In the genomic region with DNA sequence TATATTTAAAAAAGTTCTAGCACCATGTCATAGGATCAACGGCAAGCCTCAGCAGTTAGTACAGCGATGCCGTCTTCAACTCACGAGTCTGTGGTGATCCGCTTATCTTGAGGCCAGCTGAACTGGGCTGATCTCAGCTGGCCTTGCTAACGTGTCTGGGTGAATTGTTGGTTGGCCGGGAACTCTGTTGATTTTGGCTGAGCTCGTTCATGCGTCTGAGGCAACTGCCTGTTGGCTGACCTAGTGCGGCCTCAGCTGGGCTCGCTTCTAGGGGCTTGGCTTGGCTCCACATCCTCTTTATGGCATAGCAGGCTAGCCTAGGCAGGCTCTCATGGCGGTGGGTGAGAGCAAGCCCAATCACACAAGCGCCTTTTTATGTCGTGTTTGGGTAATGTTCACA, we compare ENCODE assay signal across 8 mouse cellular contexts. TPM values are rescaled to one million over a fixed set of nuclear protein-coding genes. Genes with fewer than 3 reads are reported as not detected.
DNase-seq lines count a peak whose midpoint lies in the region.

No protein-coding gene starts in this region.

- intact Hi-C loops in heart, postnatal 25 days (cut with DNase I), result no loop called here
- intact Hi-C loops in left cerebral cortex, postnatal 25 days (cut with DNase I), result no loop called here

- peak; percentile 41 to 47 for DNase-seq in right cerebral cortex, postnatal 10 days (ENCODE audit: low spot score in 2 of 2)
- DNase-seq in right cerebral cortex, postnatal 25 days, result no peak
- peak; percentile 81 to 85 for DNase-seq in cerebellum, postnatal 14 days
- peak; percentile 79 for DNase-seq in heart, postnatal 25 days (ENCODE audit: low spot score)
- DNase-seq in lung, postnatal 10 days, result peak; percentile 88
- DNase-seq in left cerebral cortex, postnatal 25 days (ENCODE audit: low spot score in 2 of 2), result no peak
- DNase-seq in thymus, postnatal 0 days (ENCODE audit: low spot score), result no peak
- no peak for DNase-seq in layer of hippocampus, postnatal 36 days

RNA-seq across cellular contexts. Expression of a gene that starts 8.0 kb away (rescaled TPM):
- not detected for total RNA-seq in heart, postnatal 25 days (2021)
- total RNA-seq in left cerebral cortex, postnatal 25 days (2021), result not detected
- polyA plus RNA-seq in thymus, postnatal 0 days (2015; fragmentation: Nextera tagmentation; extraction: Ambion mirVana), result not detected in 2 replicates
- not detected for total RNA-seq in layer of hippocampus, postnatal 36 days (2021)

RNA-seq across cellular contexts. Expression of a gene that starts 8.2 kb away (rescaled TPM):
- 10 to 100 TPM; 12.7 to 13.3 TPM for total RNA-seq in heart, postnatal 25 days (2021)
- 10 to 100 TPM; 42.3 to 43.2 TPM for total RNA-seq in left cerebral cortex, postnatal 25 days (2021)
- 10.7 and 13.8 TPM in 2 replicates for polyA plus RNA-seq in thymus, postnatal 0 days (2015; fragmentation: Nextera tagmentation; extraction: Ambion mirVana)
- 10 to 100 TPM; 42.7 to 45.8 TPM for total RNA-seq in layer of hippocampus, postnatal 36 days (2021)

RNA-seq across cellular contexts. Expression of a gene that starts 10.8 kb away (rescaled TPM):
- not detected for total RNA-seq in heart, postnatal 25 days (2021)
- not detected for total RNA-seq in left cerebral cortex, postnatal 25 days (2021)
- polyA plus RNA-seq in thymus, postnatal 0 days (2015; fragmentation: Nextera tagmentation; extraction: Ambion mirVana), result 0.62 and 1.2 TPM in 2 replicates
- not detected for total RNA-seq in layer of hippocampus, postnatal 36 days (2021)

RNA-seq across cellular contexts. Expression of a gene that starts 50.9 kb away (rescaled TPM):
- total RNA-seq in heart, postnatal 25 days (2021), result 10 to 100 TPM; 22.1 to 32.7 TPM
- 1 to 10 TPM; 6.8 to 7.4 TPM for total RNA-seq in left cerebral cortex, postnatal 25 days (2021)
- polyA plus RNA-seq in thymus, postnatal 0 days (2015; fragmentation: Nextera tagmentation; extraction: Ambion mirVana), result 78.6 and 81.4 TPM in 2 replicates
- 1 to 10 TPM; 3.7 to 5.9 TPM for total RNA-seq in layer of hippocampus, postnatal 36 days (2021)

Comparison
In these comparisons a context has a peak if more than half of its experiments do, and no peak if none do; other contexts are left out.
1. DNase-seq: peak in right cerebral cortex, postnatal 10 days (2 of 2), cerebellum, postnatal 14 days (2 of 2), heart, postnatal 25 days (single experiment) and lung, postnatal 10 days (single experiment); none in right cerebral cortex, postnatal 25 days (single experiment), left cerebral cortex, postnatal 25 days (0 of 2), thymus, postnatal 0 days (single experiment) and layer of hippocampus, postnatal 36 days (0 of 2).